Mouse (Mus musculus) forebrain, embryonic 14.5 days (tissue): ENCODE measurements at regions not wholly inside any gene's neighbourhood (a gene's known extent, or its start where the extent isn't known, plus 50 kb on each side); places are given as distances from the start of the nearest gene placed in this dataset.

ENCODE experiments used
- ATAC-seq: fragments of 200-750 bp; cut with Nextera tagmentation; 2 replicates; pipeline ENCODE4 v1.8.0; 2017; ENCODE audit warnings: mild to moderate bottlenecking, moderate library complexity
- DNase-seq: peaks from one replicate; pipeline ENCODE4 v3.0.0-alpha.2; 2015; ENCODE audit warnings: low spot score
- H3K27ac ChIP-seq: fragments of 300-500 bp; sonication (generic); 2 replicates; pipeline ENCODE4 v1.5.1; 2014; ENCODE audit warnings: low read depth, mild to moderate bottlenecking, control low read depth, low read length, moderate library complexity
- H3K27me3 ChIP-seq: fragments of 300-500 bp; sonication (generic); replicated peaks from 2 replicates; pipeline ENCODE4 v1.6.1; 2014; ENCODE audit warnings: low read length, control low read depth, mixed read lengths; ENCODE audit not compliant: control insufficient read depth, insufficient read depth
- H3K36me3 ChIP-seq: fragments of 300-500 bp; sonication (generic); 2 replicates; pipeline ENCODE4 v1.6.1; 2014; ENCODE audit warnings: low read length, control low read depth; ENCODE audit not compliant: control insufficient read depth, insufficient read depth
- H3K4me1 ChIP-seq: fragments of 300-500 bp; sonication (generic); 2 replicates; pipeline ENCODE4 v1.6.1; 2014; ENCODE audit warnings: antibody characterized with exemption, low read length, control low read depth; ENCODE audit not compliant: control insufficient read depth, insufficient read depth
- H3K4me2 ChIP-seq: fragments of 300-500 bp; sonication (generic); 2 replicates; pipeline ENCODE4 v1.6.1; 2014; ENCODE audit warnings: mild to moderate bottlenecking, control low read depth, low read length
- H3K4me3 ChIP-seq: fragments of 300-500 bp; sonication (generic); 2 replicates; pipeline ENCODE4 v1.5.1; 2014; ENCODE audit warnings: low read depth, low read length, control low read depth
- H3K9ac ChIP-seq: fragments of 300-500 bp; sonication (generic); 2 replicates; pipeline ENCODE4 v1.6.1; 2014; ENCODE audit warnings: mild to moderate bottlenecking, low read length, control low read depth, moderate library complexity
- H3K9me3 ChIP-seq: fragments of 300-500 bp; sonication (generic); replicated peaks from 2 replicates; pipeline ENCODE4 v1.6.1; 2016; ENCODE audit warnings: low read length, control low read depth, mixed read lengths; ENCODE audit not compliant: control insufficient read depth
- WGBS: fragments of 180-500 bp; shearing (Covaris S2); extraction: QIAGEN DNeasy Blood & Tissue Kit; methylation state at CpG from one replicate; pipeline ENCODE4 v1.1.7; 2014; 5-methylcytosine and 5-hydroxymethylcytosine counted together

GRCm38 (mm10) chr12:70750651-70751578, 74.4 kb upstream of the Frmd6 start:
- 48% methylated on average over 7 of the region's 7 CpGs for WGBS
- H3K4me3 ChIP-seq, result no peak overlapping the region
- H3K27ac ChIP-seq, result 0 out of 2 replicates have a peak overlapping the region, but pooled peaks have one; percentile 11
- peak; percentile 59 for DNase-seq
- ATAC-seq, result peak; percentile 75
- H3K4me2 ChIP-seq, result no peak overlapping the region
- no peak overlapping the region for H3K9ac ChIP-seq
- H3K9me3 ChIP-seq, result no peaks in the 10 kb centered on the region
- peaks cover 2% of the 10 kb centered on the region; the same call in 1 of the 2 replicates for H3K4me1 ChIP-seq
- no peaks in the 10 kb centered on the region for H3K27me3 ChIP-seq
- H3K36me3 ChIP-seq, result no peaks in the 10 kb centered on the region

GRCm38 (mm10) chr12:70752266-70752910, 72.9 kb upstream of the Frmd6 start:
- Histone ChIP-seq H3K27me3 (no peaks in the 10 kb centered on the region), H3K4me3 (no peak overlapping the region), H3K9me3 (no peaks in the 10 kb centered on the region), H3K4me1 (peaks cover 2% of the 10 kb centered on the region; the same call in 1 of the 2 replicates), H3K36me3 (no peaks in the 10 kb centered on the region), H3K4me2 (no peak overlapping the region), H3K9ac (no peak overlapping the region), H3K27ac (no peak overlapping the region)
- WGBS, result 27% methylated on average over 11 of the region's 11 CpGs
- peak; percentile 31 for DNase-seq
- ATAC-seq, result peak; percentile 44; the same call in 1 of the 2 replicates

GRCm38 (mm10) chr12:70752911-70753290, 72.4 kb upstream of the Frmd6 start:
- no peak for ATAC-seq
- no peak for DNase-seq
- Histone ChIP-seq H3K4me1 (peaks cover 2% of the 10 kb centered on the region; the same call in 1 of the 2 replicates), H3K27me3 (no peaks in the 10 kb centered on the region), H3K27ac (no peak overlapping the region), H3K9ac (no peak overlapping the region), H3K4me2 (no peak overlapping the region), H3K36me3 (no peaks in the 10 kb centered on the region), H3K9me3 (no peaks in the 10 kb centered on the region), H3K4me3 (no peak overlapping the region)
- whole genome bisulfite sequencing, result 68% methylated on average over 4 of the region's 4 CpGs

GRCm38 (mm10) chr12:70753458-70753857, 71.9 kb upstream of the Frmd6 start:
- H3K9ac ChIP-seq, result no peak overlapping the region
- no peaks in the 10 kb centered on the region for H3K36me3 ChIP-seq
- no peak for DNase-seq
- no peak overlapping the region for H3K27ac ChIP-seq
- H3K4me3 ChIP-seq, result no peak overlapping the region
- 90% methylated on average over 3 of the region's 3 CpGs for WGBS
- no peaks in the 10 kb centered on the region for H3K9me3 ChIP-seq
- no peaks in the 10 kb centered on the region for H3K27me3 ChIP-seq
- ATAC-seq, result no peak
- no peak overlapping the region for H3K4me2 ChIP-seq
- peaks cover 2% of the 10 kb centered on the region; the same call in 1 of the 2 replicates for H3K4me1 ChIP-seq

GRCm38 (mm10) chr12:70758080-70758479, 67.2 kb upstream of the Frmd6 start:
- 94% methylated on average over 6 of the region's 6 CpGs for WGBS
- Histone ChIP-seq H3K27me3 (no peaks in the 10 kb centered on the region), H3K4me3 (no peak overlapping the region), H3K36me3 (no peaks in the 10 kb centered on the region), H3K4me1 (no peaks in the 10 kb centered on the region), H3K9me3 (no peaks in the 10 kb centered on the region), H3K27ac (no peak overlapping the region), H3K4me2 (no peak overlapping the region), H3K9ac (no peak overlapping the region)
- DNase-seq, result no peak
- ATAC-seq, result no peak

- ATAC-seq (no peak), DNase-seq (no peak)
- WGBS, result 89% methylated on average over 12 of the region's 12 CpGs
Measured at GRCm38 (mm10) chr12:70763542-70763941, 61.8 kb upstream of the Frmd6 start.

GRCm38 (mm10) chr12:70766319-70766718, 59.0 kb upstream of the Frmd6 start:
- 94% methylated on average over 4 of the region's 4 CpGs for WGBS
- H3K27ac ChIP-seq, result no peak overlapping the region
- H3K4me3 ChIP-seq, result no peak overlapping the region
- H3K36me3 ChIP-seq, result no peaks in the 10 kb centered on the region
- no peaks in the 10 kb centered on the region for H3K27me3 ChIP-seq
- H3K4me2 ChIP-seq, result no peak overlapping the region
- ATAC-seq (no peak), DNase-seq (no peak)
- no peak overlapping the region for H3K9ac ChIP-seq
- no peaks in the 10 kb centered on the region for H3K9me3 ChIP-seq
- no peaks in the 10 kb centered on the region for H3K4me1 ChIP-seq

More at GRCm38 (mm10) chr12:70763542-70763941, 61.8 kb upstream of the Frmd6 start:
- Histone ChIP-seq H3K4me2 (no peak overlapping the region), H3K36me3 (no peaks in the 10 kb centered on the region), H3K9me3 (no peaks in the 10 kb centered on the region), H3K27ac (no peak overlapping the region), H3K4me3 (no peak overlapping the region), H3K4me1 (no peaks in the 10 kb centered on the region), H3K9ac (no peak overlapping the region), H3K27me3 (no peaks in the 10 kb centered on the region)

GRCm38 (mm10) chr12:70767959-70768358, 57.4 kb upstream of the Frmd6 start:
- Histone ChIP-seq H3K4me2 (no peak overlapping the region), H3K36me3 (no peaks in the 10 kb centered on the region), H3K27me3 (no peaks in the 10 kb centered on the region), H3K27ac (no peak overlapping the region), H3K4me3 (no peak overlapping the region), H3K9ac (no peak overlapping the region), H3K4me1 (no peaks in the 10 kb centered on the region), H3K9me3 (no peaks in the 10 kb centered on the region)
- WGBS, result 63% methylated on average over 4 of the region's 4 CpGs
- DNase-seq, result no peak
- no peak for ATAC-seq

GRCm38 (mm10) chr12:70768745-70769144, 56.6 kb upstream of the Frmd6 start:
- no peak overlapping the region for H3K4me3 ChIP-seq
- 83% methylated on average over 9 of the region's 9 CpGs for WGBS
- DNase-seq, result no peak

More at GRCm38 (mm10) chr12:70768745-70769144, 56.6 kb upstream of the Frmd6 start:
- ATAC-seq, result no peak
- Histone ChIP-seq H3K27ac (no peak overlapping the region), H3K4me2 (no peak overlapping the region), H3K4me1 (no peaks in the 10 kb centered on the region), H3K27me3 (no peaks in the 10 kb centered on the region), H3K9me3 (no peaks in the 10 kb centered on the region), H3K9ac (no peak overlapping the region), H3K36me3 (no peaks in the 10 kb centered on the region)
